In genomic region chr10:85968157-85968634, GRCm38 (mm10) we compare ENCODE assay signal across 8 mouse cellular contexts. TPM values are rescaled to one million over a fixed set of nuclear protein-coding genes. Genes with fewer than 3 reads are reported as not detected.
A peak's percentile ranks its signal among the peaks of the same experiment; 100 is the strongest.
DNase-seq lines count a peak whose midpoint lies in the region; ATAC-seq and TF ChIP-seq lines count a peak whose summit lies in the region.

No protein-coding gene starts in this region.

- no peaks in the 10 kb centered on the region for H3K27me3 ChIP-seq in embryonic facial prominence, embryonic 13.5 days
- peaks cover 22% of the 10 kb centered on the region for H3K27me3 ChIP-seq in liver, embryonic 12.5 days (replicated peaks)
- H3K27me3 ChIP-seq in neural tube, embryonic 13.5 days, result no peaks in the 10 kb centered on the region; the same call in 1 of the 2 replicates

- no peak overlapping the region for H3K4me2 ChIP-seq in embryonic facial prominence, embryonic 13.5 days
- no peak overlapping the region for H3K4me2 ChIP-seq in liver, embryonic 12.5 days
- H3K4me2 ChIP-seq in neural tube, embryonic 13.5 days, result no peak overlapping the region

- no peaks in the 10 kb centered on the region for H3K4me1 ChIP-seq in bone marrow, adult 2 months (ENCODE audit: control insufficient read depth, insufficient read depth, low read length)
- H3K4me1 ChIP-seq in embryonic facial prominence, embryonic 13.5 days, result no peaks in the 10 kb centered on the region
- no peaks in the 10 kb centered on the region for H3K4me1 ChIP-seq in liver, embryonic 12.5 days
- no peaks in the 10 kb centered on the region for H3K4me1 ChIP-seq in neural tube, embryonic 13.5 days (replicated peaks)

- no peaks in the 10 kb centered on the region for H3K9me3 ChIP-seq in embryonic facial prominence, embryonic 13.5 days
- H3K9me3 ChIP-seq in liver, embryonic 12.5 days (replicated peaks), result no peaks in the 10 kb centered on the region
- H3K9me3 ChIP-seq in neural tube, embryonic 13.5 days, result no peaks in the 10 kb centered on the region

- 0 out of 2 replicates have a peak overlapping the region, but pooled peaks have one; percentile 27 for H3K9ac ChIP-seq in embryonic facial prominence, embryonic 13.5 days
- H3K9ac ChIP-seq in liver, embryonic 12.5 days, result no peak overlapping the region
- H3K9ac ChIP-seq in neural tube, embryonic 13.5 days, result 0 out of 2 replicates have a peak overlapping the region, but pooled peaks have one; percentile 17

- 15% methylated on average over 7 of the region's 7 CpGs for WGBS in bone marrow, adult 2 months
- WGBS in embryonic facial prominence, embryonic 13.5 days, result 12% methylated on average over 7 of the region's 7 CpGs
- 12% methylated on average over 7 of the region's 7 CpGs for WGBS in liver, embryonic 12.5 days (ENCODE audit: insufficient replicate concordance)
- 16% methylated on average over 7 of the region's 7 CpGs for WGBS in neural tube, embryonic 13.5 days

- no peak overlapping the region for H3K4me3 ChIP-seq in bone marrow, adult 2 months (replicated peaks; ENCODE audit: control insufficient read depth, low read depth, low read length)
- no peak overlapping the region for H3K4me3 ChIP-seq in embryonic facial prominence, embryonic 13.5 days
- H3K4me3 ChIP-seq in liver, embryonic 12.5 days, result no peak overlapping the region
- no peak overlapping the region for H3K4me3 ChIP-seq in neural tube, embryonic 13.5 days

- no peak overlapping the region for H3K27ac ChIP-seq in bone marrow, adult 2 months (ENCODE audit: control insufficient read depth, insufficient read depth, low read depth, low read length, poor library complexity)
- no peak overlapping the region for H3K27ac ChIP-seq in embryonic facial prominence, embryonic 13.5 days
- H3K27ac ChIP-seq in liver, embryonic 12.5 days, result no peak overlapping the region
- no peak overlapping the region for H3K27ac ChIP-seq in neural tube, embryonic 13.5 days (replicated peaks)

- peak; percentile 59 to 71 for DNase-seq in CD8-positive naive resting alpha-beta T cell, adult 2 months (ENCODE audit: low read depth in 2 of 2, low spot score in 2 of 2)
- DNase-seq in heart, adult 9 months (ENCODE audit: low spot score in 2 of 2), result peak; percentile 27 to 71
- DNase-seq in kidney, postnatal 10 days, result peak; percentile 91
- DNase-seq in telencephalon, adult 2 months (ENCODE audit: low read depth, low spot score), result peak; percentile 29

- TF ChIP-seq POLR2A in bone marrow, adult 2 months (IDR thresholded peaks at IDR 0.05; ENCODE audit: borderline replicate concordance, control insufficient read depth, low read depth, low read length), result no peak

- TF ChIP-seq CTCF in bone marrow, adult 2 months (IDR thresholded peaks at IDR 0.05; ENCODE audit: control insufficient read depth, insufficient read depth, low read length), result peak; percentile 72

- no peaks in the 10 kb centered on the region for H3K36me3 ChIP-seq in embryonic facial prominence, embryonic 13.5 days
- no peaks in the 10 kb centered on the region for H3K36me3 ChIP-seq in liver, embryonic 12.5 days
- H3K36me3 ChIP-seq in neural tube, embryonic 13.5 days, result no peaks in the 10 kb centered on the region

- ATAC-seq in embryonic facial prominence, embryonic 13.5 days (ENCODE audit: insufficient number of reproducible peaks, insufficient read depth, low FRiP score, low TSS enrichment, low read depth), result no peak
- ATAC-seq in liver, embryonic 12.5 days, result 0 out of 2 replicates have a peak, but pooled peaks have one; percentile 27
- peak; percentile 65 for ATAC-seq in neural tube, embryonic 13.5 days (ENCODE audit: low read depth)

RNA-seq across cellular contexts. Expression of gene Rtcb, which starts 10.6 kb away (rescaled TPM):
- 44.0 and 60.7 TPM in 2 replicates for polyA plus RNA-seq in bone marrow, adult 2 months (2011; ENCODE audit: insufficient read depth, insufficient read length, low replicate concordance, missing spikeins)
- polyA plus RNA-seq in embryonic facial prominence, embryonic 13.5 days (2015; fragmentation: Nextera tagmentation; extraction: Ambion mirVana), result 194 and 204 TPM in 2 replicates
- polyA plus RNA-seq in liver, embryonic 12.5 days (2016; fragmentation: Nextera tagmentation; extraction: Ambion mirVana), result 115 and 118 TPM in 2 replicates
- 164 and 175 TPM in 2 replicates for polyA plus RNA-seq in neural tube, embryonic 13.5 days (2015; fragmentation: Nextera tagmentation; extraction: Ambion mirVana)

RNA-seq across cellular contexts. Expression of gene Ascl4, which starts 40.7 kb away (rescaled TPM):
- 1.3 TPM in 1 of 2 replicates, not detected in the other for polyA plus RNA-seq in bone marrow, adult 2 months (2011; ENCODE audit: insufficient read depth, insufficient read length, low replicate concordance, missing spikeins)
- polyA plus RNA-seq in embryonic facial prominence, embryonic 13.5 days (2015; fragmentation: Nextera tagmentation; extraction: Ambion mirVana), result 1.5 and 2.1 TPM in 2 replicates
- polyA plus RNA-seq in liver, embryonic 12.5 days (2016; fragmentation: Nextera tagmentation; extraction: Ambion mirVana), result not detected in 2 replicates
- 0.25 TPM in 1 of 2 replicates, not detected in the other for polyA plus RNA-seq in neural tube, embryonic 13.5 days (2015; fragmentation: Nextera tagmentation; extraction: Ambion mirVana)

RNA-seq across cellular contexts. Expression of gene Bpifc, which starts 43.5 kb away (rescaled TPM):
- 0.75 TPM in 1 of 2 replicates, not detected in the other for polyA plus RNA-seq in bone marrow, adult 2 months (2011; ENCODE audit: insufficient read depth, insufficient read length, low replicate concordance, missing spikeins)
- 0.22 and 0.52 TPM in 2 replicates for polyA plus RNA-seq in embryonic facial prominence, embryonic 13.5 days (2015; fragmentation: Nextera tagmentation; extraction: Ambion mirVana)
- not detected in 2 replicates for polyA plus RNA-seq in liver, embryonic 12.5 days (2016; fragmentation: Nextera tagmentation; extraction: Ambion mirVana)
- not detected in 2 replicates for polyA plus RNA-seq in neural tube, embryonic 13.5 days (2015; fragmentation: Nextera tagmentation; extraction: Ambion mirVana)

RNA-seq across cellular contexts. Expression of gene Prdm4, which starts 51.3 kb away (rescaled TPM):
- polyA plus RNA-seq in bone marrow, adult 2 months (2011; ENCODE audit: insufficient read depth, insufficient read length, low replicate concordance, missing spikeins), result 7.2 and 11.7 TPM in 2 replicates
- polyA plus RNA-seq in embryonic facial prominence, embryonic 13.5 days (2015; fragmentation: Nextera tagmentation; extraction: Ambion mirVana), result 19.5 and 20.8 TPM in 2 replicates
- 13.0 and 14.2 TPM in 2 replicates for polyA plus RNA-seq in liver, embryonic 12.5 days (2016; fragmentation: Nextera tagmentation; extraction: Ambion mirVana)
- 23.9 and 26.7 TPM in 2 replicates for polyA plus RNA-seq in neural tube, embryonic 13.5 days (2015; fragmentation: Nextera tagmentation; extraction: Ambion mirVana)

RNA-seq across cellular contexts. Expression of gene Fbxo7, which starts 53.6 kb away (rescaled TPM):
- 72.4 and 103 TPM in 2 replicates for polyA plus RNA-seq in bone marrow, adult 2 months (2011; ENCODE audit: insufficient read depth, insufficient read length, low replicate concordance, missing spikeins)
- polyA plus RNA-seq in embryonic facial prominence, embryonic 13.5 days (2015; fragmentation: Nextera tagmentation; extraction: Ambion mirVana), result 25.4 and 29.2 TPM in 2 replicates
- polyA plus RNA-seq in liver, embryonic 12.5 days (2016; fragmentation: Nextera tagmentation; extraction: Ambion mirVana), result 67.9 and 68.0 TPM in 2 replicates
- 21.3 and 26.0 TPM in 2 replicates for polyA plus RNA-seq in neural tube, embryonic 13.5 days (2015; fragmentation: Nextera tagmentation; extraction: Ambion mirVana)

Comparison
In these comparisons a context has a peak if more than half of its experiments do, and no peak if none do; other contexts are left out.
1. DNase-seq: peak in every context shown above with its lines; median percentile 91 in kidney, postnatal 10 days; 65 in CD8-positive naive resting alpha-beta T cell, adult 2 months; 49 in heart, adult 9 months; 29 in telencephalon, adult 2 months.